Mouse (Mus musculus): ENCODE results near the gene Olfr1510.

DNA sequence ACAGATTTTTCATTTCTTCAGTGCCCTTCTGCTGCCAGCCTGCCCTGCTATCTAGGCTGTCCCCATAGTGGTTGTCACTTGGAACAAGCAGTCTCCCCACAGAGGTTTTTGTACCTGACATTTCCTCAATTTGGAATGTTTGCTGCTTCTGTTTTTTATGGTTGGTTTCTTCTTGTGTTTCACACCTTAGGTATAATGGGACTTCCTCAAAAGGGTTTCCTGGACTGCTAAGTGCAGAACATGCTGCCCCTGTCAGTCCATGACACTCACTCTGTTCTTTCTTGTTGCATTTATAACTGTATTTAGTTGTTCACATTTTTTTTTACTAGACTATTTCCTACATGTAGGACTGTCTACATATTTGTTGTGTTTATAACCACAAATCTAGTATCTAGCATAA is 47.8 kb upstream of the Olfr1510 start:
- TF ChIP-seq CTCF (IDR thresholded peaks at IDR 0.05 in 2 of 3, conservative IDR thresholded peaks at IDR 0.05 in 1 of 3; ENCODE audit: control insufficient read depth in 1 of 3, insufficient read depth in 1 of 3, low read depth in 2 of 3, low read length in 3 of 3, poor library complexity in 1 of 3, severe bottlenecking in 1 of 3) (no peak), USF1 (IDR thresholded peaks at IDR 0.05; ENCODE audit: low read depth, low read length) (no peak), SMC3 (IDR thresholded peaks at IDR 0.05; ENCODE audit: low read depth, low read length) (no peak), RAD21 (IDR thresholded peaks at IDR 0.05; ENCODE audit: low read depth, low read length) (no peak), MYC (IDR thresholded peaks at IDR 0.05; ENCODE audit: low read depth, low read length) (no peak), CHD1 (IDR thresholded peaks at IDR 0.05; ENCODE audit: low read depth, low read length) (no peak), POLR2A (IDR thresholded peaks at IDR 0.05; ENCODE audit: control insufficient read depth in 1 of 2, insufficient read depth in 1 of 2, low read depth in 1 of 2, low read length in 2 of 2, poor library complexity in 1 of 2) (no peak), EP300 (IDR thresholded peaks at IDR 0.05; ENCODE audit: low read depth in 1 of 2, low read length in 2 of 2) (no peak), ELF1 (IDR thresholded peaks at IDR 0.05; ENCODE audit: low read depth, low read length) (no peak), TBP (IDR thresholded peaks at IDR 0.05; ENCODE audit: low read depth, low read length) (no peak)

Data from MEL (cell line).